Mouse (Mus musculus) frontal cortex, adult 2 months (tissue): Measurements from ENCODE around the gene Crybg1. TPM values are rescaled to one million over a fixed set of nuclear protein-coding genes. Genes with fewer than 3 reads are reported as not detected.
A peak's percentile ranks its signal among the peaks of the same experiment; 100 is the strongest.

Experiments
- DNase-seq, 2 experiments: peaks; one replicate each; pipeline ENCODE4 v3.0.0; 2022; ENCODE audit warnings: low spot score in 1 of 2; ENCODE audit errors: extremely low spot score in 1 of 2
- polyA plus RNA-seq: library from polyadenylated mRNA; depleted of rRNA; stranded (reverse); fragments of >200 nt; gene quantifications from 2 replicates; pipeline ENCODE4 v1.2.3, GENCODE M21; 2012; rRNA removed

Gene Crybg1
- polyA plus RNA-seq, result 2.0 and 2.5 TPM in 2 replicates

DNA sequence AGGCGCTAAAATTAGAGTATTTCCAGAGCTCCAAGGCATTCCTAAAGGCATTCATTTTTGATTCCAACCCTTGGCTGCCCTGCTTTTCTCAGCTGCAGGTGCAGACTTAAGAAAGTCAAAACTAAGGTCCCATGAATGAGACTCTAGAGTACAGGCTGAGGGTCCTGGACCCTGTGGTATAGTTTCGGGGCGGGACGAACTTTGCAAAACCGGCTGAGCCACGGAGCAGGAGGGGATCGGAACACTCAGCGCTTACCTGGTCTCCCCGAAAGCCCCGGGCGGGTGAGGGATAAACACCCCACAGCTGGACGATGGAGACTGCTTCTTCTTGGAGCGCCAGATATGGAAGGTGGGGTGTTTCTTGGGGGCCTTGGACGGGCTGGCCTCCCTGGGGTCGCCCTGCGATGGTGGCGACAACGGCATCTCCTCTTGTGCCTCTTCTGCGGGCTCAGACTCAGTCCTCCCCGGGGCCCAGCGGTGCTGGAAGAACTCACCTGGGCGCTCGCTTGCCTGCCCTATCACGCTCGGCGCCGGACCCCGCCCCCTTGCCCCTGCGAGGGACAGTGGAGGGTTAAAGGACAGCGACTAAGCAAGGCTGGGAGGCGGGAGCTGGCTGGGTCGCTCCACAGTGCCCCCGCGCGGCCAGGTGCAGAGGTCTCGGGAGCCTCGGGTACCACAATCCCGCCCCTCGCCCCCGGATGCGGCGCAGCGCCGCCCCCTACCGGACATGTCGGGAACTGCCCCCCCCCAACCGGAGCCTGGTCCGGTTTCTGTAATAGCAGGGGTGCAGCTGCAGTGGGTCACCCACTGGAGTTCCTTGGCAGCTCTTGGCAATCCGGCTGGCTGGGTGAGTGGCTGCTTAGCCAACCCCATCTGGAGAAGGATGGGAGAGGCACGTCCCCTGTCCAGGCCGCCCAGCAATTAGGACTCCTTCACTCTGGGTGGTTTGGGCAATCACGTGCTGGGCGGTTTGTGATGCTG is at the start of gene Crybg1:
Gene Crybg1, minus strand, starts transcription at position 517 of the 981 bp plus-strand sequence.
- DNase-seq, result peak in 1 of 2 experiments; percentile 39

DNA sequence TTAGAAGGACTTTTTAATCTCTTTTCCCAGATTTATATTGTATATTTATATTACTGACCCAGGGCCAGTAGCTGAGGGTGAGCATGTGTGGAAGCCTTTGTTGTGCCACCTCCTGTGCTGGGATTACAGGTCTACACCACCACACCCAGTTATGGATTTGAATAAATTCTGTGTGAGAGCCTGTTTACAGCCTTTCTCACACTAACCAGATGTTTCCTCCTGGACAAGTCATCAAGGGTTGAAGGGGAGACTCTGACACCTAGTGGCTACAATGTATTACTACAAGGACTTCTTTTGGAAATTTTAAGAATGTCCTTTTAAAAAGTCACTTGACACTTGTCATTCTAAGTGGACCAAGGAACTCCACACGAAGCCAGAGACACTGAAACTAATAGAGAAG is 28.7 kb upstream of the Crybg1 start:
- DNase-seq, result peak in 1 of 2 experiments; percentile 41

DNA sequence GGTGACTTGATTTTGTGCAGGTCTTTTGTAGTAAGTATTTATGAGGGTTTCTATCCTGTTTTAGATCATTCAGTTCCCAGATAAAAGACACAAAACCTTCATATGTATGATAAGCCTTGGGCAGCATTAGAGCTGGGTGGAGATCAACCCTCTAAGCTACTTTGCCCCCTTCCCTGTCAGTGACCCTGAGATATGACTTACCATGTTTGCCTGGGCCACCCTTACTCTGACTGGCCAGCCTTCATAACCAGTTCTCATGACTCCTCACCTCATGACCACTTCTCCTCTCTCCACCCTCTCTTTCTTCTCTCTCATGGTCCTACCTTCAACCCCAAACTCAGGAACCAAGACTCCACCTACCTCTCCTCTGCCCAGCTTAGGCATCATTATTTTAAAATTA is 27.9 kb upstream of the Crybg1 start:
- DNase-seq, result no peak

DNA sequence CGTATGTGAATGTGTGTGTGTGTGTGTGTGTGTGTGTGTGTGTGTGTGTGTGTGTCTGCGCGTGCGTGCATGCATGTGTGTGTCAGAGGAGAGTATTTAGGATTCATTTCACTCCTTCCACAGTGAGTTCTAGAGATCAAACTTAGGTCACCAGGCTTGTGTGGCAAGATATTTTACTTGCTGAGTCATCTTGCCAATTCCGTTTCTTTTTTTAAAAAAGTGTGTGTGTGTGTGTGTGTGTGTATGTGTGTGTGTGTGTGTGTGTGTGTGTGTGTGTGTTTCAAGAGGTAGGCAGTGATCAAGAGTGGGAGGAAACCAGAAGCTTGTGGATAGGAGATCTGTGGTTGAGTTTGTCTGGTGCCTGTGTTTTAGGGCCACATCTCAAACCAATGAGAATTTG is 27.5 kb upstream of the Crybg1 start:
- no peak for DNase-seq

DNA sequence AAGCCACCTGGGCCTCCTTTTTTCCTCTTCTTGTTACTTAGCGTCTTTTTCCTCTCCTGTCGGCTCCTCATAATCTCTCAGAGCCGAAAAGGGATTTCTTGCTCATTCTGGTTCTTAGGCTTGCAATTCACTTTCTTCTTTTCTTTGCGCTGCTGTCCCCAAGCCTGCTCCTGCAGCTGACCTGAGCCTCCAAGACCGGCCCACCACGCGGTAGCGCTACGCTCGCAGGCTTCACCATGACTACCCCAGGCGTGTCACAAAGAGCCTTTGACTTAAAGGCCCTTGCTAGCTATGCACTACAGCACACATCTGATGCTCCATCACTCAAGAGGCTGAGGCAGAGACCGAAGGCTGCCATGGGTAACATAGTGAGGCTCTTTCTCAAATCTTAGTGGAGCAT is 21.5 kb upstream of the Crybg1 start:
- no peak for DNase-seq

DNA sequence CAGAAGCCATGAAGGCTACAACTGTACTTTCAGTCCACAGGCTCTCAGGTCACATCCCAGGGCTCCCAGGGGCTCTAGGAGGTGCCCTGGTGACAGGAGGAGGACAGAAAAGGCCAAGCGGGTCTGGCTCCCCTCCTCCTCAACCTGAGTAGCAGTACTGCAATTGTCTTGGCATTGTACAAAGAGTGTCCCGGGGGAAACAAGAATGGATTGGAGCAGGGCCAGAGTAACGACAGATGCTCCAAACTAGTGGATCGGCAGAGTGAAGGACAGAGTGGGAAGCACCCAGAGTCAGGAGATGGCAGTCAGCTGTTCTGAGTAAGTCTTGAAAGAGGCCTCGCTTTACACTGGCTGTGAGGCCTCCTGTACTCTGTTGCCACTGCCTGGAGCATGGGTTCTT is 18.4 kb upstream of the Crybg1 start:
- no peak for DNase-seq

DNA sequence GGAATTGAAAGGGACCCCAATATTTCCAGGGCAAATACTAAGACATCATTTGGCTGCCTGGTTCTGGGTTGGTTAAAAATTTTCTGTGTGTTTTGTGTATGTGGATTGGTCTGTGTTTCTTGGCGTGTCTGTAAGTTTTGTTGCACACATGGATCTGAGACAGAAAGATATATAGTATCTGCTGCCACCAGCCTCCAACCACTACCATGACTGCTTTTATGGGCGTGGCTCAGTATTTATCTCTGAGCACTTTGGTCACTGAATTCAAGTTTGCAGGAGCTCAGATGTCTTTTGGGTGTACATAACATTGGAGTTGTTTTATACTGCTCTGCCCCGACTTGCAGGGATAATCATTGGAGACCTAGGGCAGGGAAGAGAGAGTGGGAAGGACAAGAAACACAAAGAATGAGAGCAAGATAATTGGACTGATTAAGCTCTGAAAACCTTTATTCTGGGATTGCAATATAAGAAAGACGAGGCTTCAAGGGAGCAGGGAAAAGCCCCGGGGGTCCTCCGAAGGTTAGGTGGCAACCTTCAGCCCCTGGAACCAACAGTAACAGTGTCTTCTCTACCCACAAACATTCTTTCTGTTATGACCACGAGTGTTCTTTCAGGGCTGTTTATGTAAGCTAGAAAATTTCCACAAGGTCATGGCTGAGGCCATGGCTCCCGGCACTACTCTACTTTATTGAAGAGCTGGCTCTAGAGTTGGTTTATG is 15.8 kb upstream of the Crybg1 start:
- DNase-seq, result no peak

DNA sequence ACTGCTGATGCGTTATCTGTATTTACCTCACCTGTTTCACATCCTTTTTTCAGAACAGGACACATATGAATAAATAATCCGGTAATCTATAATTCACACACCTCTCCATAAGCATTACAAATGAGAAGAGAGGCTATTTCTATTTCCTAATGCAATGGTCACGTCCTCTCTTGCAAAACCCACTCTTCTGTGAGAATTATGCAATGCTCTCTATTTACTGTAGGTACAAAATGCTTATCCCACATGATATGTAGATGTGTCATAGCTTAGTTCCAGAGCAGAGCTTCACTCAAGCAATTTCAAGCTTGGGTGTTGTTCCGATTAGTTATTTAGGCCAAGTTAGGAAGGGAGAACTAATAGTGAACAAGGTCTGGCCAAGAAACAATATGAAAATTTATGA is 14.4 kb upstream of the Crybg1 start:
- DNase-seq, result no peak

DNA sequence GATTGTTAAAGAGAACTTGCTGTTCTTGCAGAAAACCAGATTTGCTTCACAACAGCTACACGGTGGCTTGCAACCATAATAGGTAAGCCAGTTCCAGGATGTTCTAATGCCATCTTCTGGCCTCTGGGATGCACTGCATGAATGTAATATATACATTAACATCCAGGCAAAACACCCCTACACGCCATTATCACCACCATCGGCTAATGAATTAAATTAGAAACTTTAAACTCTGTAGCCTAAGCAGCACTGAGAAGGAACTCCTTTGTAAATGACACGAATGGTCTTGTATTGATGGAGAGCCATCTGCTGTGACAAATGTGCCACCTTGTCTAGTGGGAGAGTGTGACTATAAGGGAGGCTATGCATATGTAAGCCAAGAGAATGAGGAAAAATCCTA is 11.5 kb upstream of the Crybg1 start:
- DNase-seq, result peak; percentile 11 to 53

DNA sequence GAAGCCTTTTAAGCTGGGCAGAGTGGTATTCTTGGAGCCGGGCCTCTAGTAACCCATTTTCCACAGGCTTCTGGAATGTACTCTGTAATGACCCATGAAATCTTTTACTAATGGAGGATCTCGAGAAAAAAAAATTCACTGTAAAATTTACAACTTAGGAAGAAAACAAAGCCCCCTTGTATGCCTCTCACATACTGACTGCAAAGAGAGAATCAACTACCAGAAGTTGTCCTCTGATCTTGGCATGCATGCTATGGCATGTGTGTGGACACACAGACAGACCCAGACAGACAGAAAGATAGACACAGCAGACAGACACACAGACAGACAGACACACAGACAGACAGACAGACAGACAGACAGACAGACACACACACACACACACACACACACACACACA is 8.8 kb upstream of the Crybg1 start:
- no peak for DNase-seq

DNA sequence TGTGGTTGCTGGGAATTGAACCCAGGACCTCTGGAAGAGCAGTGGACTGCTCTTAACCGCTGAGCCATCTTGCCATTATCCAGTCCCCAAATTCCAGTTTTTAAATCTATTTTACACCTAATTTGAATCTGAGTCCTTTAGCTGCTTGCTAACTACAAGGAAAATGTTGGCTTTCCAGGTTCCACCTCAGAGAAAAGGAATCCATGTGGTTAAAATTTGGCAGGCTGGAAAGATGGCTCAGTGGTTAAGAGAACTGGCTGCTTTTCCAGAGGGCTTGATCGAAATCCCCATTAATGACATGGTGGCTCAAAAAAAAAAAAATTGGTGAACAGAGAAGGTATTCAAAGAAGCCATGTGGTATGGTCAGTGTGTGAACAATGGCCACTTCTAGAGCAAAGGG is 1.8 kb upstream of the Crybg1 start:
- no peak for DNase-seq

DNA sequence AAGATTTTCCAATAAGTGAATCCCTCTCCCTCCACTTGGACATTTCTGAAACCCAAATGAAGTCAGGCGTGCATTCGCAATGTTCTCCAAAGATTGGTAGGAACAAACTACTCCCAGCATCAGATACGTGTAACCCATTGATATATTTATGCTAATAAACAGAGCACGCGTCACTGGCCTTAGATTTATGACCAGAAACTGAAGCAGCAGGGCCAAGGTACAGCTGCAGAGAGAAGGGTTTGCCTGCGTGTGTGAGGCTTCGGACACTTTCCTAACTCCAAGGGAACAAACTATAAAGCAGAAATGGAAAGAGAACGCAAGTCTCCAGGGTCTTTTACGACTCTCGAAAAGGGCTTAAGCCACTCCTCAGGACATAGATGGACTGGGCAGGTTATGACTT is 5.3 kb downstream of the Crybg1 start:
- DNase-seq, result no peak

DNA sequence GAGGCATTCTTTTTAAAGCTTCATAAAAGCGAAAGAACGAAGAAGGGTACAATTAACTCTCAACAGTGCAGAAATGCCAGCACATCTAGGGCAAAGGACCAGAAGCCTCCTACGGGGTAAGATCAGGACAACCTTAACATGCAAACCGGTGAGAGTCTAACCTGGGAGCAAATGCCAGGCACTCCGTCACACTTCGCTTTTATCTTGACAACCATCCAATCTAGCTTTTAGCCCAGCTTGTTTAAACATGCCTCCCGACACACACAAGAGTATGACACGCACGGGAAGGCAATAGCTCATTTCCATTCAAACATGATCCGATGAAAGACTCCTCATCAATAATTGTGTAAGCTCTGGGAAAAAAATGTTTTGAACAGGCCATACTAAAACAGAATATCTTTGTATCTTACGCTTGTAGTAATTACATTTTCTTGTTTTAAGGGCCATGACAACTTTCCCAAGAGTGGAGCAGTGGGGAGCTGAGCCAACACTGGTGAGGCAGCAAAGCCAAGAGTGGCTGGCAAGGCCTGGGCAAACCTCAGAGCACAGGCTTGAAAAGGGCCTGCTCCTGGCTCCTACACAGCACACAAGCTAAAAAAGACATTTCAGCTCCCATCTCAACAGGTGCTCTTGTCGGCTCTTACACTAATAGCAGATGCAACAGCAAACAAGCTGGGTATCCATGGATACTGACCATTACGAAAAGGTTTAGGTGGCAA is 10.4 kb downstream of the Crybg1 start:
- no peak for DNase-seq

DNA sequence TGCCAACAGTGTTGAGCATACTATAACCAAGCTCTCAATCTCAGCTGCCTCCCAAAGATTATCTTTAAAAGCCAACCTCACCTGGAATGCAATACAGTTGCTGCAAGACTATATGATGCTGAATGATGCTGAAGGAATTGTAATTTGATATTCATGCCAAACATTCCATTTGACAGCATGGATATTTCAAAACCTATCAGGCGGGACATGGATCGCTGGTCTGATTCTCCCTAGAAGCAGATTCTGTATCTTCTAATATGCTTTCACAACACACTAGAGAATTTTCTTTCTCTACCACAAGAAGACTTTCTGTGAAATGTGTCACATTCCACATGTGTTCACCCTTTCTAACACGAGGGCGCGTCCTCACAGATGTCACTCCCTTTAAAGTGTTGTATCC is 22.6 kb downstream of the Crybg1 start:
- DNase-seq, result no peak

DNA sequence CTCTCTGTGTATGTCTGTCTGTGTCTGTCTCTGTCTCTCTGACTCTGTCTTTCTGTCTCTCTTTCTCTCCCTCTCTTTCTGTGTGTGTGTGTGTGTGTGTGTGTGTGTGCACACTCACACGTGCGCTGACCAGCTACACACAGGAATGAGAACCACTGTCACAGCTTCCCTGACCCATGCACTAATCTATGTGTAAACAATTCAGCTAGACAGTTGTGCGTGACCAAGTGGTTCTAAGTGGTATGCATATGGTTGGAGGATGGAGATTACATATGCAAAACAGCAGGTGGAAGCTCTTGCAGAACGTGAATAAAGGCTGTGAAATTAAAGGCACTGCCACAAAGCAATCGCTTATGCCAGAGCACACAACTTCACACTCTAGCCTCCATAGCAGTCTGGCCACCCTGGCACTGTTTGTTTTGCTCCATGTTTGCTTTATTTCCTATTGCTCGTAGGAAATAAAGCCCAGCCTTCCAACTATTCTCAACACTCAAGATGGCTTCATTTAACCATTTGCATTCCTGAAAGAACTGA is 24.2 kb downstream of the Crybg1 start:
- DNase-seq, result no peak

DNA sequence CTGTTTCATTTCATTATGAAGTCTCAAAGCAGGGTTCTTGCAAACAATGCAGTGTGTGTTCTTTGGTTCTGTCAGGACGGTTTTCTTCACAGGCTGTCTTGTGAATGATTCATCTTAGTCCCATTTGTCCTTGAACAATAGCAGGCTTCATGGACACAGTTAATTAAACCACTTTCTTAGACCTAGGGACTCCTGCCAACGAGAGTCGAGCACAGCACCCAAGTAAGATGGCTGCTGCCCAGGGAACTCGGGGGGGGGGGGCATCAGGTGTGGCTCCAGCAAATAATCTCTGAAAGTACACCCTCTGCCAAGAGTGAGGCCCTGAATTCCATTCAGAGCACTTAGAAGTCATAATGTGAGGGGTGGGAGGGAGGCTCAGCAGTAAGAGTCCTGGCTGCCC is 30.0 kb downstream of the Crybg1 start:
- DNase-seq, result peak in 1 of 2 experiments; percentile 5

DNA sequence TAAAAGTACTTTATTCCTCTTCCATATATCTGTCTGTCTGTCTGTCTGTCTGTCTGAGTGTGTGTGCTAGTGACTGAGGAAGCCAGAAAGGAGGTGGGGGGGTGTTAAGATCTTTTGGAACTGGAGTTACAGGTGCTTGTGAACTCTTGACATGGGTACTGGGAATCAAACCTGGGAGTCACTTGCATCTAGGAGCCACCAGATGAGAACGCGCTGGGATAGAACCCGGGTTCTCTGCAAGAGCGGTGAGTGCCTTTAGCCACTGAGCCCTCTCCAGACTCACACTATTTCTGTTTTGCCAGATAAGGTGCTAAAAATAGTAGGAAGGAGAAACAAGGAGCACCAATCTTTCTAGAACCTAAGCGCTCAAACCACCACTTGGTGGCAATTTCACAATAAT is 31.9 kb downstream of the Crybg1 start:
- DNase-seq, result no peak

DNA sequence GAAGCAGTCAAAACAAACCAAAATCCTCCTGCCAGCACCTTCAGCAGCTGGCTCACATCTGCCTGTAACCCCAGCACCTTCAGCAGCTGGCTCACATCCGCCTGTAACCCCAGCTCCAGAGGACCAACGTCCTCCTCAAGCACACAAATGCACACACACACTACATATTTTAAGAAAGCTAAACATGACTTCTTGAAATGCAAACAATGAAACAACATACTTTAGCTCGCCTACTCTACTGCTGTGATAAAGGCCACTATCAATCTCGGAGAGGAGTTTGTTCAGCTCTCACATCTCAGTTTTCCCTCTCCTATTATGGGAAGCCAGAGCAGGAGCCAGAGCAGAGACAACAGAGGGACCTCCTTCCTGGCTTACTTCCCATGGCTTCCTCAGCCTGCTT is 34.0 kb downstream of the Crybg1 start:
- DNase-seq, result no peak

DNA sequence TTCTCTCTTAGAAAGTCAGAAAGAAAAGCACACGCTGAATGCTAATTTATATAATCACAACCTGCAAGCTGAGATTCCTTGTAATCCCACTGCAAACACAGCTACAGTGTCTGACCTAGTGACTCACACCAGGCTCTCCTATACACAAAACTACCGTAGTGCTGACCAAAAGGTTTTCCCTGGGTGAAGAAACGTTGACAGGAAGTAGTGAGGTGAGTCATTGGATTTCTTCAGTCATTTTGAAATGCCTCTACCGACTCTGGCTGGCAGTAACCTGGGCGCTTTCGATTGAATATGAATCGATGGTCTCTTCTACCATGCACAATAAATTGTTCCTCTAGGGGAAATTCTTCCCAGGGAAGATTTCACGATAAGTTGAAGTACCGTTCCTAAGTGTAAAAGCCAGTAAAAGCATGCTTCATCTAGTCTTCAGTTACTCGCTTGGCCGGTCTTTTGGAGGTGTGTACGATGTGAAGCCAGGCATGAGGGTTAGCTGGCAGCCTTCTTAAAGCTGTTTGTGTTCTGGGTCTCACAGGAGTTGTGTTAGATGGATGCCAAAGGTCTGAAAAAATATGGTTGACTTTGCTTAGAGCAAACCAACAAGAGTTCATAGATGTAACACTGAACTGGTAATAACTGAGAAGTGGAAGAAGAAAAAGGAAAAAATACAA is 36.5 kb downstream of the Crybg1 start:
- no peak for DNase-seq

DNA sequence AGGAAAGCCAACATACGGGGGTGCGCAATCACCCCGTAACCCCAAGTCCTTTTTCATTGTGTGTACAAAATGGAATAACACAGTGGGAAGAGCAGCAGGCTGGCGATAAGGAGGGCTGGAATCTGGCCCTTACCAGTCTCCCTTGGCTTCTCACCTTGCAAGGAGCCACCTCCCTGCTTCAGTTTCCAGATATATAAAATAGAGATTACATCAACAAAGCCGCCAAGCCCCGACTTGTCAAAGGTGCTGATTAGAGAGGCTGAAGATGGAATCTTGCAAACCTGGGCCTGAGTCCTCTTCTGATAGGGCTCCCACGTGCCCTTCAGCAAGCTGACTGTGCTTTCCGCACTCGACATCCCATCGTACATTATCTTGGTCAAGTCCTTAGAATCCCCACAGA is 37.5 kb downstream of the Crybg1 start:
- no peak for DNase-seq
